Mouse (Mus musculus): ENCODE data around the gene Snapc3. TPM values are rescaled to one million over a fixed set of nuclear protein-coding genes. Genes with fewer than 3 reads are reported as not detected.

Gene Snapc3
- total RNA-seq (2023), result 10 to 100 TPM; 42.3 to 46.4 TPM

GRCm38 (mm10) chr4:83417160-83417819, at the start of gene Snapc3:
Gene Snapc3 (plus strand): TSS chr4:83417724.

GRCm38 (mm10) chr4:83486117-83486901, 68.8 kb downstream of the Snapc3 start, which contains the start of gene Psip1:
Gene Psip1 (minus strand): TSS chr4:83486459.

Other genes starting within 250 kb of the Snapc3 start
- gene Ttc39b, start 93.5 kb upstream of the Snapc3 start, total RNA-seq (2023), result 10 to 100 TPM; 65.4 to 82.7 TPM
- gene Psip1, start 68.7 kb downstream of the Snapc3 start, total RNA-seq (2023), result 100 to 1,000 TPM; 120 to 126 TPM
- 10 to 100 TPM; 10.5 to 13.4 TPM for gene Ccdc171, start 107.8 kb downstream of the Snapc3 start, total RNA-seq (2023)

Measured in T-cell, adult 66 days (primary cell).